Mouse (Mus musculus) erythroblast, embryonic 14.5 days (primary cell): ENCODE measurements around the gene Nphs1.

Experiments
- GATA1 ChIP-seq: IDR thresholded peaks from 2 replicates; pipeline ENCODE4 v1.6.1; 2012; ENCODE audit warnings: low read length, inconsistent platforms, mixed read lengths
- TAL1 ChIP-seq: IDR thresholded peaks from 3 replicates; pipeline ENCODE4 v1.6.1; 2012; ENCODE audit warnings: low read length, inconsistent platforms, mixed read lengths

GRCm38 (mm10) chr7:30440697-30441096 lies 17.4 kb upstream of the Nphs1 start:
- TF ChIP-seq GATA1 = no peak
- no peak for TF ChIP-seq TAL1
